Mouse (Mus musculus): ENCODE measurements around the gene Prdm12.

DNA sequence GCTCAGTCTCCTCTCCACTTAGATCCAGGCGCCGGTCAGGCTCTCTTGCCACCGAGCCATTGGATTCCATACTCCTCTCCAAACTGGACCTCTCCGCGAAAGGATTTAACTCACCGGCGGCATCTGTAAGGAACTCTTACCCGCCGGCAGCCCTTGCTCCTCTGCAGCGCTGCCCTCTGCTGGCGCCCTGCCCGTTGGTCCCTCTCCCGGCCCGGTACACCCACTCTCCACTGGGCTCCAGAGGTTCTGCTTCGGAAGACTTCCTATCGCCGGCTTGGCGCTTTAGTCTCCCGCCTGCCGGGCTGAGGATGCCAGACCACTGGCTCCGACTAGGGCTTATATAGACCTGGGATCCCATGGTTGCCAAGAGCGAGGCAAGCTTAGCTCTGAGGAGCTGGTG lies 2.0 kb upstream of the Prdm12 start:
- TF ChIP-seq POLR2A (IDR thresholded peaks at IDR 0.05; ENCODE audit: low read depth, low read length) = no peak
- no peak for TF ChIP-seq CTCF (IDR thresholded peaks at IDR 0.05; ENCODE audit: extremely low read depth, insufficient read length, insufficient replicate concordance, low read depth, low read length)
